Mouse (Mus musculus): ENCODE measurements around the gene Msh5.
"Not testable (repeated sequence)": the region's sequence is repeated elsewhere in the genome, so short reads cannot be mapped to it uniquely, and the experiment has no call there.

Gene Msh5

DNA sequence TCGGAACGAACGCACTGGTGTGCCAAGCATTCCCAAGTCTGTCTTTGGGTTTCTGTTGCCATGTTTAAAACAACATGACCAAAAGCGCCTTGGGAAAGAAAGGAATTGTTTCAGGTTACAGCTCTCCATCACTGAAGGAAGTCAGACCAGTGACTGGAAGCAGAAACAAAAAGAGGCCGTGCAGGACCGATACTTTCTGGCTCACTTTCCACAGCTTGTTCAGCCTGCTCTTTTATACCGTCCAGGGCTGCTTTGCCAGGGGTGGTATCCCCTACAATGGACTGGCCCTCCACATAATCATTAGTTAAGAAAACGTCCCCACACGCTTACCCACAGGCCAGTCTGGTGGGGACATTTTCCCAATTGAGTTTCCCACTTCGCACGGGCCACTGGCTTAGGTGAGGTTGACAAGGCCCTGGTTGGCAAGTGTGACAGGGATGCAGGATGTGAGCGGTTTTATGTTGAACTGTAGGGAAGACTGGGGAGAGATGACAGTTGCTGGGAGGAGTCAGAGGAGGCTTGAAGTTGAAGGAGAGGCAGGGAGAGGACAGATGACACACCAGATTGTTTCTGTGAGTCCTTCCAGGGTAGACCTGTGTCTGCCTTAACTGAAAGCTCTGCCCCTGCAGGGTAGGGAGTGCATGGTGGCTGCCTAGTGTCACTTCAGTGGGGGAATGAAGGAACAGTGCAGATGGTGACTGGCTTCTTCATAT, 44.2 kb downstream of the Msh5 start:
- peak; percentile 24 for DNase-seq (ENCODE audit: low spot score)

DNA sequence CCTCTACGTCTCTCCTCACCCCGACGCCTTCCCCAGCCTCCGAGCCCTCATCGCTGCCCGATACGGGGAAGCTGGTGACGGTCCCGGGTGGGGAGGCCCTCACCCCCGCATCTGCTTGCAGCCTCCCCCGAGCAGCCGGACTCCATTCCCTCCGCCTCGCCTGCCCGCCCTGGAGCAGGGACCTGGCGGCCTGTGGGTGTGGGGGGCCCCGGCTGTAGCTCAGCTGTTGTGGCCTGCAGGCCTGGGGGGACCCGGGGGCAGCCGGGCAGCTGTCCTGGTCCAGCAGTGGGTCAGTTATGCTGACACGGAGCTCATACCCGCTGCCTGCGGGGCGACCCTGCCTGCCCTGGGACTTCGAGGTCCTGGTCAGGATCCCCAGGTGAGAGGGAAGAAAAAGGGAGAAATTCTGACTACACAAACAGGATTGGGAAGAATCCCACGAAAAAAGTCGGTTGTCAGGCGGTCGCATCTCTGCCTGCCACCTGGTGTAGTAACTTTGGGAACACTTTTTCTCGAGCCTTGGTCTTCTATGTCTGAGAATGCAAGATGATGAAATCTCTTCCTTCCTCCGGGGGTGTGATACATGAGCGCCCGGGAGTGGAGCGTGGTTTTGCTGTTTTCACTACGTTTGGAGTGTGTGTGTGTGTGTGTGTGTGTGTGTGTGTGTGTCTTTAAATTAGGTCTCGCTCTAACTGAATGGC, 44.9 kb downstream of the Msh5 start:
- no peak for DNase-seq (ENCODE audit: low spot score)

DNA sequence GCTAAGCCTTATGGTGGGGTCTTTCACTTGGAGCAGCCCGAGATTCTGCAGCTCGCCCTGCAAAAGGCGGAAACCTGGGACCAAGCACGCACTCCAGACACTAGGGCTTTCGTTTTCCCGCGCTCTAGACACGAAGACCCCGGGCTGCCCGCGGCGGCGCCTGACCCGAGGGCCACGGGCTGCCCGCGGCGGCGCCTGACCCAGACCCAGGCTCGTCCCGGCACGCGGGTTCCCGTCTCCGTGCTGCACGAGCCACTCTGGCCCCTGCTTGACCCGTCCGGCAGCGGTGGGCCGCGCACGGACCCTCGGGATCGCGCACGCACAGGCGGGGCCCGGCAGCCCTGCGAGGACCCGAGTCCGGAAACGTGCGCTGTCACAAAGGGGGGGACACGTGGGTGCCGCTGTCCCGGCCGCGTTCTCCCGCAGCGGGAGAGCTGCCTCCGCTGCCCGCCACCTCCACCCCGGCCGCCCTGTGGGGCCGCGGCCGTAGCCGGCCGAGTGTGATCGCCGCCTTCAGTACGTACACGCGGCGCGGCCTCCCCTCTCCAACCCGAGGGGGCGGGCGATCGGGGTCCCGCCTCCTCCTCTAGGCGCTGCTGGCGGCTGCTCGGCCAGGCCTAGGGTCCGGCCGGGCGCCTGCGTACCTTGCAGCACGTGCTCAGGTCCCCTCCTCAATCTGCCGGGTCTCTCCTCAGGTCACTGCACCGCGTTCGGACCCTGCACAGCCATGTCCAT, 45.7 kb downstream of the Msh5 start, which contains the start of gene Vars:
TSS of gene Vars (plus strand) at position 271 of the 735 bp plus-strand sequence.
- DNase-seq (ENCODE audit: low spot score), result peak; percentile 95

DNA sequence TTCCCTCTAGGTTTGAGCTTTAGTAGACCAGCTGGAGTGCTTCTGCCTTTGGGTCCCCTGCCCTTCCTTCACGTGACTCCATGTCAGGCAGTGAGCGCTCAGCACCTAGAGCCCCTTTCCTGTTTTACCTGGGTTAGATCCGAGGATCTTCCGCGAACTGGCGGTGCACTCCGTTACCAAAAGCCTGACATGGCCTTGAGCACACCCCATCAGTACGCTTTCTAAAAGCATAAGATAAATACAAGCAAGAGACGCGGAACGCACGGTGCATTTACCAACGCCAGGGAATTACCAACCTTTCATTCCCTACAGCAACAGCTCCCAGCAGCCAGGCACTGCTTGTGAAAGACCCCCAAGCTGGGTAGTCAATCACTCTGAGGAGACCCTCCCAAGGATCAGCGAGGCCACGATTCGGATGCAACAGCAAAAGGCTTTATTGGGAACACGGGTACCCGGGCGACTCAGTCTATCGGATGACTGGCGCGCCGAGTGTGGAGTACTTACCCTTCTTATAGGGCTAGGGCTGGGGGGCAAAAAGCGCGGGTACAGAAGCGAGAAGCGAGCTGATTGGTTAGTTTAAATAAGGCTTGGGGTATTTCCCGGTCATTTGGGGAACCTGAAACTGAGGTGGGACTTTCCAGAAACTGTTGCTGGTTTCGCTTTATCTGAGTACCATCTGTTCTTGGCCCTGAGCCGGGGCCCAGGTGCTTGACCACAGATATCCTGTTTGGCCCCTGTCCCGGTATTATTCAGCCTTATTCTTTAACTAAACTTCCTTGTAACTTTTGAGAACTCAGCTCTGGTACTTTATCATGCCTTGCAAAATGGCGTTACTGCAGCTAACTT, 46.5 kb downstream of the Msh5 start:
- DNase-seq (ENCODE audit: low spot score), result peak; percentile 24

DNA sequence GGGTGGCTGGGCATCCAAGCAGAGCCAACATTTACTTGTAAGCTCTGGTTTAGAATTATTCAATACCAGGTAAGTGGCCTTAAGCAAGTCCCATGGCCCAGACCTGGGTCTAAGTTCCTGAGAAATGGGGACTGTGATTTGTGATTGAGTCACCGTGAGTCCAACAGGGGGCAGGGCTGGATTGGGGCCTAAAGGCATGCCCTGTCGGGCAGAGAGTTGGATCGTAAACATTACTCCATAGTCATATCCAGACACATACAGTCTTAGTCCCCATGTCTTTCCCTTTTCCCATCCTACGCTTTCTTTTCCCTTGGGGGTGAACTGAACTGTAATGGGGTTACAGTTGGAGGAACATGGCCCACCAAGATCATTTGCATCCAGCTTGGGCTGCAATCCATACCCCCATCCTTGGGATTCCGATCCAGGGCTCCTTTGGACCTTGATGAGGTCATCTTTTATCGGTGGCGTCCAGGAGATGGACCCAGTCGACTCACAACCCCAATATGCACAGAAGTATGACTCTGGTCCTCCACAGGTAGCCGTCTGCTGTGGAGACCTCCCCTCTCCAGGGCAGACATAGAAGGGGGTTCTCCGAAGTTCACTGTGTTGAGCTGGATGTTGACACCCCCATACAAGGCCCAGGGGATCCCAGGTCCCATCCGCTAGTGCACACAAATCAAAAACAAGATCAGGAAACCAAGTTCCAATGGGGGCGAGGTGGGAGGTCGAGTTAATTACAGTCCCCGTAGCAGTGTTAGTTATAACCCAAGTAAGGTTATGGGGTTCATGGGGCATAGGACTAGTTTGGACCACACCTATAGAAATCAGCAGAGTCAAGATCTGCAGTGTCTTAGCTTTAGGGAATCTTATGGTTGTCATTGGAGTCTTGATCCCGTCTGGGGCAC, 47.8 kb downstream of the Msh5 start:
- no peak for DNase-seq (ENCODE audit: low spot score)

DNA sequence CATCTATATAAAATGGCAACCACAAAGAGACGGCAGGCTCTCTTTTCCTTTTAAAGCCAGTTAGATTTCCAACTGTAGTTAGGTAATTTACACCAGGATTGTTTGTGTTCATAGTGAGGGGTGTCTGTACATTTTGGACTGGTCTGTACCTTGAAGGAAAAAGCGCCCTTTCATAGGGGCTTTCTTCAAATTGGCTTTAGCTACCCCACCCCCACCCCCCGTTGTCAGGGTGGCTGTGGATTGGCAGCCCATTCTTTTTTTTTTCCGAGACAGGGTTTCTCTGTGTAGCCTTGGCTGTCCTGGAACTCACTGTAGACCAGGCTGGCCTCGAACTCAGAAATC, 49.4 kb downstream of the Msh5 start:
- no peak for DNase-seq (ENCODE audit: low spot score)

DNA sequence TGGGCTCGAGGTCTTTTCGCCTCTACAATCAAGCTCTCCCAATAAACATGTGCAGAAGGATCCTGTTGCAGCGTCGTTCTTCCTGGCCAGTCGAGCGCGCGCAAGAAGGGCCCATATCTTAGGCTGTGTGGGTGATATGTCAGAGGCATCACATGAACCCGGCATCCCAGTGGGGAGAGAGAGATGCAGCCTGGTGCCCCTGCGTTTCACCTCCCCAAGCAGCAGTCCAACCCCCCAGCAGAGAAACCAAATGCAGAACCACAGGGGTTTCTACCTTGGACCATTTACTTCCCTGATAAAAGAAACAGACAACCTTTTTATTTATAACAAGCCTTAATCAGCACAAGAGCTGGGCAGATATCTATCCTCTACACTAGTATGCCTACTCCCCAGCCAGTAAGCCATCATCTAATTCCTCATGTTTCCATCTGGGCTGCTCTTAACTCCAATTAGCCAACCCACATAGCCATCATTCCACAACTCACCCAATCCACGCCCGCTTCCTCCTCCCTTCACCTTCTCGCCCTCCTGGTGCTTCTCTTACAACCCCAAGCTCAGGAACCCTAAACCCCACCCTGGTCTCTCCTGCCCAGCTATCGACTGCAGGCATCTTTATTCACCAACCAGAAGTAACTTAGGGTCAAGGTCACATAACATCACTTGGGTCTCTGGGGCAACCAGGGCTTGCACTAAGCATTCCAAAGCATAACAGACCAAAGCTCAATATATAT, 50.0 kb downstream of the Msh5 start:
- DNase-seq (ENCODE audit: low spot score), result no peak

DNA sequence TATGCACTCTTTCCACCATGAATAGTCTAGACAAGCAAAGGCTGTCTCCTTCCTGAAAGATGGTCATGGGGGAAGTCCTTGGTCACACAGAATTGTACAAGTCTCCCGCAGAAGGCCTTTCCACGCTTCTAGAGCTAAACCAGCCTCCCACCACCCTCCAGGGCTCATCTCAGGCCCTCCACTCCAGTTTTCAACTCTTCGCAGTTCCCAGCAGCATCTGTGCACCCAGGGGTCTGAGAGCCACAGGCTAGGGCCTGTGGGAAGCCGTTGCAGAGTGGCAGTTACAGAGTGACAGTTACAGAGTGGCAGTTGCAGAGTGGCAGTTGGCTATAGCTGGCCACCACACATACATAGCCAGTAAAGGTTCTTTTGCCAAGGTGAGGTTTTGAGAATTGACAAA, 50.6 kb downstream of the Msh5 start:
- not testable (repeated sequence) for DNase-seq (ENCODE audit: low spot score)

DNA sequence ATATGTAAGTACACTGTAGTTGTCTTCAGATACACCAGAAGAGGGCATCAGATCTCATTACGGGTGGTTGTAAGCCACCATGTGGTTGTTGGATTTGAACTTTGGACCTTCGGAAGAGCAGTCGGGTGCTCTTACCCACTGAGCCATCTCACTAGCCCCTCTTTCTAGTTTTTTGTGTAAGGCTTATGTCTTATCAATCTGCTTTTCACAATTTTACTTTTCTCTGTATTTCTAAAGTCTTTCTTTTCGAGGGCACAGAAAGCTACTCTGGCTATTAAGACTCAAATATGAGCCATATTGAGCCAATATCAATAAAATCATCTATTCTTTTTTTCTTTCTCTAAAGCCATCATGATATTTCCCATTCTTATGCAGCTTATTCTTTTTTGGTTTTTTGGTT, 51.4 kb downstream of the Msh5 start:
- not testable (repeated sequence) for DNase-seq (ENCODE audit: low spot score)

DNA sequence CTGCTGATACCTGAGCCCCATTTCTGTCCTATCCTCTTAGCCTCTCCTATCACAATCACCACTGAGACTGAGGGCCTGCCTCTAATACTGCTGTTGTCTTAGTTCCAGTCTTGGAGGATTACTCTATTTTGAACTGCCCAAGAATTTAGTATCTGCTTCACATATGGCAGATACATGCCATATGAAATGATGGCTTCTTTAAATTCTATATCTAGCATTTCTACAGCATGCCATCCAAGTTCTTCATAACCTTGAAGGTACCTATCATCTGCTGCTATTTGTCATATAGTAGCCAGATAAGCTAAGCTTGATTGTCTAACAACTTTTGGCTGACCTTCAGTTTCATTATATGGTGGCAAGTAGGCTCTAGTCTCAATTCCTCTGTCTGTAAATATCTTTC, 51.8 kb downstream of the Msh5 start:
- no peak for DNase-seq (ENCODE audit: low spot score)

DNA sequence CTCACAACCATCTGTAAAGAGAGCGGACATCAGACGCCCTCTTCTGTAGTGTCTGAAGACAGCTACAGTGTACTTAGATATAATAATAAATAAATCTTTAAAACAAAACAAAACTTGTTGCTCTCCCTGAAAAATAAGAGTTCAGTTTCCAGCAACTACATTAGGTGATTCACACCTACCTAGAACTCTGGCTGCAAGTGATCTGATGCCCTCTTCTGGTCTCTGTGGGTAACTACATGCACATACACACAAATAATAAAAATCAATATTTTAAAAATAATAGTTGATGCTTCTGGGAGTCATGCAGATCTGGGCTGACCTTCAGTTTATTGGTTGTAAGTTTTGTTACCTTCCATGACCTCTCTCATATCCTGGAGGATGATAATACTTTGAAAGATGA, 62.3 kb downstream of the Msh5 start:
- DNase-seq (ENCODE audit: low spot score), result peak; percentile 62

DNA sequence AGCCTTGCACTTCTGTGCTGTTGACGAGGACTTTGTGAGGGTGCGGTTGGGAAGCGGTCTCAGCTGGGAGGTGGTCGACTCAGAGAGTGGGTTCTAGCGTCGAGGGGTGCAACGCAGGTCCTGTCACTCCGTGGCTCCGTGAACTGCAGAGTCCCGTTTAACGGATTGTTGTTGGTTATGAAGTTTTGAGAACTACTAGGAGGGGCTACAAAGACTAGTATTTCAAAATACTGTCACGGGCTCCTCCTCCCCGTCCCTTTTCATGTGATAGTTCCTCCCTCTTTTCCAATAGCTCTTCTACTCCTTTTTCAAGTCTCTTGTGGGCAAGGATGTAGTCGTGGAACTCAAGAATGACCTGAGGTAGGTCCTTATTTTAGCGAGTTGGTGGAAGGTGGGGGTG, 64.2 kb downstream of the Msh5 start:
- no peak for DNase-seq (ENCODE audit: low spot score)

DNA sequence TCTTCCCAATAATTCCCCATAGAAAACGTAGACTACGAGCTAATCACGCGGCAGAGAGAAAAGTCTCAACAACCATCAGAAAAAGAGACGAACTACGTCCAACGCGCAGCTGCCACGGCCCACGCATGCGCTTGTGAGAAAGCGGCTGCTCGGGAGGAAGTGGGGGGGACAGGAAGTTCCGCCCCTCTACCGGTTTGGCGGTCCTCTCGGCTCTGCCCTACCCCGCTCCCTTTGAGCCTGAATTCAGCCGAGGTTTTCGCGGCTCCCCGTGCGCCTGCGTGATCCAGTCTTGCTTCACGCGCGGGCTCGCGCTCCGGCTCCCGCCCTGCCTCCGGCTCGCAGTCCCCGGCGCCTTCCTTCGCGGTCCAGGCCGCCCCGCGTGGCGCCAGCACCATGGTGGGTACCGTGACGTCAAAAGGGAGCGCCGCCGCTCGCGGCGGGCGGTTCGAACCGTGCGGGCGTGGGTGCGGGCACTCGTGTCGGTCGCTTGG, 64.8 kb downstream of the Msh5 start, which contains the start of gene Lsm2:
TSS of gene Lsm2 (plus strand) at position 173 of the 491 bp plus-strand sequence.
- peak; percentile 97 for DNase-seq (ENCODE audit: low spot score)

DNA sequence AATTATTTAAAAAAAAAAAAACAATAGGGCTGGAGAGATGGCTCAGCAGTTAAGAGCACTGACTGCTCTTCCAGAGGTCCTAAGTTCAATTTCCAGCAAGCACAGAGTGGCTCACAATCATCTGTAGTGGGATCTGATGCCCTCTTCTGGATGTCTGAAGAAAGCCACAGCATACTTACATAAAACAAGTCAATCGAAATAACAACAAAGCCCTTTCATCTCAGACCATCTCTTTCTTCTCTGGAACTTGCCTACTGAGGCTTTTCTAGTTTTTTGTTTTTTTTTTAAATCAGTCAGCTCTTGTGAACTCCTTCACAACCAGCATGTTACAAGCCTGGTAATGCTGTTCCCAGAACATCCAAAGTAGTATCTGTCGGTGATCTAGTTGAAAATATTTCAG, 65.9 kb downstream of the Msh5 start:
- peak; percentile 81 for DNase-seq (ENCODE audit: low spot score)

DNA sequence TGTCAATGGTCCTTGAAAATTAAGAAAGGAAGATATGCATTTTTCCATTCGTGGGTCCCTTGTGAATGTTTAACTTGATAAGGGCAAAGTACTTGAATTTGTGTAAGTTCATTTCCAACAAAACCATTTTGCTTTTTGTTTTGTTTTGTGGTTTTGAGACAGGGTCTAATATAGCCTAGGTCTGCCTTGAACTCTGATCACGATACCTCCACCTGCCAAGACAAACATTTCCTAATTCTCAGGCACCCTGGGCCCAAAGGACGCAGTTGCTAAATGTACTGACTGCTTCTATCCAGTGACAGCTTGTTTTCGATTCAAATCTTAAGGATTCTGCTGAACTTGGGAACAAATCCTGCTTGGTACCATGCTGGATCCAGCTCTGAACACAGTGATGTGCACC, 66.9 kb downstream of the Msh5 start:
- DNase-seq (ENCODE audit: low spot score), result no peak
